Mouse (Mus musculus) thymus, postnatal 25 days (tissue): ENCODE results near the gene Hspd1.
"Not testable (repeated sequence)": the region's sequence is repeated elsewhere in the genome, so short reads cannot be mapped to it uniquely, and the experiment has no call there.

Source experiments
- DNase-seq: peaks from one replicate; pipeline ENCODE4 v3.0.0; 2022

Hspd1 gene

GRCm38 (mm10) chr1:55087932-55088610, at the start of gene Hspd1, which contains the start of gene Hspe1:
TSS of gene Hspd1 (minus strand) at chr1:55088243.
TSS of gene Hspe1 (plus strand) at chr1:55088132.
- DNase-seq: peak; percentile 98

- DNase-seq: no peak
Measured at GRCm38 (mm10) chr1:55135846-55136245, 47.8 kb upstream of the Hspd1 start.

GRCm38 (mm10) chr1:55134301-55134700, 46.3 kb upstream of the Hspd1 start:
- no peak for DNase-seq

GRCm38 (mm10) chr1:55133173-55133572, 45.1 kb upstream of the Hspd1 start:
- no peak for DNase-seq

- DNase-seq: no peak
Measured at GRCm38 (mm10) chr1:55132308-55132707, 44.3 kb upstream of the Hspd1 start.

GRCm38 (mm10) chr1:55131424-55132014, 43.5 kb upstream of the Hspd1 start:
- DNase-seq: no peak

GRCm38 (mm10) chr1:55130943-55131401, 42.9 kb upstream of the Hspd1 start, which contains the start of gene Mob4:
TSS of gene Mob4 (plus strand) at chr1:55131231.
- DNase-seq: peak; percentile 93

GRCm38 (mm10) chr1:55130190-55130916, 42.3 kb upstream of the Hspd1 start:
- DNase-seq: no peak

GRCm38 (mm10) chr1:55129716-55130115, 41.7 kb upstream of the Hspd1 start:
- DNase-seq: no peak

- DNase-seq: not testable (repeated sequence)
Measured at GRCm38 (mm10) chr1:55124136-55124535, 36.1 kb upstream of the Hspd1 start.

GRCm38 (mm10) chr1:55123561-55123960, 35.5 kb upstream of the Hspd1 start:
- DNase-seq: no peak

GRCm38 (mm10) chr1:55123046-55123445, 35.0 kb upstream of the Hspd1 start:
- no peak for DNase-seq

GRCm38 (mm10) chr1:55109066-55109766, 21.2 kb upstream of the Hspd1 start:
- DNase-seq: no peak

GRCm38 (mm10) chr1:55108473-55108872, 20.4 kb upstream of the Hspd1 start:
- no peak for DNase-seq

GRCm38 (mm10) chr1:55107644-55108043, 19.6 kb upstream of the Hspd1 start:
- no peak for DNase-seq

GRCm38 (mm10) chr1:55106919-55107585, 19.0 kb upstream of the Hspd1 start:
- DNase-seq: no peak

- no peak for DNase-seq
Measured at GRCm38 (mm10) chr1:55092469-55092868, 4.4 kb upstream of the Hspd1 start.

- no peak for DNase-seq
Measured at GRCm38 (mm10) chr1:55092056-55092455, 4.0 kb upstream of the Hspd1 start.

- DNase-seq: no peak
Measured at GRCm38 (mm10) chr1:55089498-55090064, 1.5 kb upstream of the Hspd1 start.

- DNase-seq: no peak
Measured at GRCm38 (mm10) chr1:55088611-55089497, 811 bp upstream of the Hspd1 start.

- no peak for DNase-seq
Measured at GRCm38 (mm10) chr1:55087401-55087904, 590 bp downstream of the Hspd1 start.
